Mouse (Mus musculus): ENCODE measurements at regions not wholly inside any gene's neighbourhood (a gene's known extent, or its start where the extent isn't known, plus 50 kb on each side); places are given as distances from the start of the nearest gene placed in this dataset.

GRCm38 (mm10) chr8:30522806-30523462 is 2905.6 kb upstream of the 5930422O12Rik start:
- Histone ChIP-seq H3K27ac (replicated peaks) (no peak overlapping the region), H3K36me3 (replicated peaks) (no peaks in the 10 kb centered on the region), H3K9me3 (no peaks in the 10 kb centered on the region), H3K27me3 (replicated peaks; ENCODE audit: low read depth, poor library complexity, severe bottlenecking) (no peaks in the 10 kb centered on the region), H3K4me3 (no peak overlapping the region), H3K4me1 (no peaks in the 10 kb centered on the region; the same call in 1 of the 2 replicates)
- DNase-seq (ENCODE audit: low spot score) = no peak
- 52% methylated on average over 10 of the region's 10 CpGs for WGBS

- no peak overlapping the region for H3K27ac ChIP-seq (replicated peaks)
- no peaks in the 10 kb centered on the region for H3K36me3 ChIP-seq (replicated peaks)
- H3K4me1 ChIP-seq = no peaks in the 10 kb centered on the region
- DNase-seq (ENCODE audit: low spot score) = no peak
- no peaks in the 10 kb centered on the region for H3K27me3 ChIP-seq (replicated peaks; ENCODE audit: low read depth, poor library complexity, severe bottlenecking)
- H3K9me3 ChIP-seq = no peaks in the 10 kb centered on the region
- WGBS = 57% methylated on average over 3 of the region's 3 CpGs
- no peak overlapping the region for H3K4me3 ChIP-seq
Observed at GRCm38 (mm10) chr8:30532862-30533500, 2895.5 kb upstream of the 5930422O12Rik start.

DNA sequence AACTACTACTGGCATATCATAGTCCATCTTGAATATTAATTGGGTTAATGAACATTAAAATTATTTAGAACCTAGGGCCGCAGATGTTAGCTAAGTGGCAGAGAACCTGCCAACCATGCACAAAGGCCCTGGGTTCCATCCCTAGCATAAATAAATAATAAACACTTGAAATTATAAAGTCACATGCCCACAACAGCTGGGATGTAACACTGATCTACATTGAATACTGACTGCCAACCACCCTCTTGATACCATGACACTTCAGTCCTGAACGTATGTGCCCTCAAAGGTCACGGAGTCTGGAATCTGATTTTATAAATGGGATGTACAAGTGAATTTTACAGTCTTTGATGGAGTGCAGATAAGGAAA is 2895.0 kb upstream of the 5930422O12Rik start:
- DNase-seq (ENCODE audit: low spot score) = no peak
- Histone ChIP-seq H3K36me3 (replicated peaks) (no peaks in the 10 kb centered on the region), H3K9me3 (no peaks in the 10 kb centered on the region), H3K27me3 (replicated peaks; ENCODE audit: low read depth, poor library complexity, severe bottlenecking) (no peaks in the 10 kb centered on the region), H3K27ac (replicated peaks) (no peak overlapping the region), H3K4me3 (no peak overlapping the region), H3K4me1 (no peaks in the 10 kb centered on the region)
- 86% methylated on average over 3 of the region's 3 CpGs for WGBS

- no peaks in the 10 kb centered on the region for H3K27me3 ChIP-seq (replicated peaks; ENCODE audit: low read depth, poor library complexity, severe bottlenecking)
- no peak overlapping the region for H3K4me3 ChIP-seq
- H3K9me3 ChIP-seq = no peaks in the 10 kb centered on the region
- no peaks in the 10 kb centered on the region for H3K36me3 ChIP-seq (replicated peaks)
- no peak for DNase-seq (ENCODE audit: low spot score)
- WGBS = 81% methylated on average over 3 of the region's 3 CpGs
- no peaks in the 10 kb centered on the region for H3K4me1 ChIP-seq
- no peak overlapping the region for H3K27ac ChIP-seq (replicated peaks)
Observed at GRCm38 (mm10) chr8:30535450-30535849, 2893.1 kb upstream of the 5930422O12Rik start.

DNA sequence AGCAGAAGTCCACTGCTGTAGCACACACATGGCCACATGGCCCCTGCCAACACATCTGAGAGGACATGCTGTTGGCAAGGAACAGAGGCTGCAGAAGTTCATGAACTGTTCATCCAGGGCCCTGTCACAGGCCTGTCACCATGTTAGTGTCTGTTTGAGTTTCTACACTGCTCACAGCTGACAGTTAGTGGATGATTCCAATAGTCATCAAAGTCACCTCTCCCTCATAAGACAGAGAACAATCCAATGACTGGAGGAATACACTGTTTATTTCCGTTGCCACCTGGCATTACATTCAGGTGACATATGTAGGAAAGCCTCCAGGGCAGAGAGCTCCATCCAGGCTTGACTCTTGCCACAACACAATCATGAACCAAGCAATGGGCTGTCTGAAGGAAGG is 2886.3 kb upstream of the 5930422O12Rik start:
- no peak for DNase-seq (ENCODE audit: low spot score)
- Histone ChIP-seq H3K27ac (replicated peaks) (no peak overlapping the region), H3K27me3 (replicated peaks; ENCODE audit: low read depth, poor library complexity, severe bottlenecking) (no peaks in the 10 kb centered on the region), H3K9me3 (no peaks in the 10 kb centered on the region), H3K36me3 (replicated peaks) (no peaks in the 10 kb centered on the region), H3K4me1 (no peaks in the 10 kb centered on the region), H3K4me3 (no peak overlapping the region)
- WGBS = 77% methylated on average over 1 of the region's 1 CpGs

DNA sequence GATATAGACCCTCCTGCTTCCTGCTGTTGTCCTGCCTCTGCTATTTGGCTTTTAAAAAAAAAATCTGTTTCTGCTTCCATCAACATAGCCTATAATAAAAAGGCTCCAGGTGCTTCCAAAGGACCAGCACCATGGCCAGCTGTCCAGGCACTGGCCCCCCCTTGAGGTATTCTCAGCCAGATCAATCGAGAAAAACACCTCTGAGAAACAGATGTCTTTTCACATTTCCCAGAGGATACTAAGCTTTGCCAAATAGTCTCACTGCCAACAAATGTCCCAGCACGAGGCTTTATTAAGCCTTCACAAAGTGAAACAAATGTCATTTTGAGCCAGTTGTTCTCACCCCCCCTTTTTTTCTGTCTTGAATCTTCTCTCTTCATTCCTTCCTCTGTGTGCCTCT is 2880.7 kb upstream of the 5930422O12Rik start:
- H3K9me3 ChIP-seq = no peaks in the 10 kb centered on the region
- DNase-seq (ENCODE audit: low spot score) = no peak
- WGBS = 50% methylated on average over 2 of the region's 2 CpGs

GRCm38 (mm10) chr8:30551051-30551450 is 2877.5 kb upstream of the 5930422O12Rik start:
- H3K4me3 ChIP-seq = no peak overlapping the region
- no peak overlapping the region for H3K27ac ChIP-seq (replicated peaks)
- H3K9me3 ChIP-seq = no peaks in the 10 kb centered on the region
- no peaks in the 10 kb centered on the region for H3K36me3 ChIP-seq (replicated peaks)
- H3K27me3 ChIP-seq (replicated peaks; ENCODE audit: low read depth, poor library complexity, severe bottlenecking) = no peaks in the 10 kb centered on the region
- 91% methylated on average over 1 of the region's 1 CpGs for WGBS
- DNase-seq (ENCODE audit: low spot score) = no peak
- H3K4me1 ChIP-seq = no peaks in the 10 kb centered on the region

More for the DNA sequence above, 2880.7 kb upstream of the 5930422O12Rik start:
- Histone ChIP-seq H3K27me3 (replicated peaks; ENCODE audit: low read depth, poor library complexity, severe bottlenecking) (no peaks in the 10 kb centered on the region), H3K4me1 (no peaks in the 10 kb centered on the region), H3K27ac (replicated peaks) (no peak overlapping the region), H3K4me3 (no peak overlapping the region), H3K36me3 (replicated peaks) (no peaks in the 10 kb centered on the region)

DNA sequence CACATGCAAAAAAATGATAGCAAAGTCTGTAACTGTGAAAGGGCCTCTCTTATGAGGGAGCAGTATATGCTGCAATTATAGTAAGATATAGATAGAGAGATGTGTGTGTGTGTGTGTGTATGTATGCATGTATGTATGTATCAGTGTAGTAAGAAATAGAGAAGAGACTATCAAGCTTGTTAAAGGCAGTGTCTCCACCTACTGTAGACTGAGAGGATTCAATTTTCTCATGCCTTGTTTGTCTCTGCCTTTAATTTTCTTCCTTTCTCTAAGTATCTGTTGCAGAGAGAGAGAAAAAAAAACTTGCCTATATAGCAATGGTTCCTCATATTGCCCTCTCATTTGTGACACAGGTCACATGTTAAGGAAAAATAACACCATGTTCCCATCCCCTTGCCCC is 2871.1 kb upstream of the 5930422O12Rik start:
- Histone ChIP-seq H3K4me1 (peaks cover 11% of the 10 kb centered on the region), H3K9me3 (no peaks in the 10 kb centered on the region), H3K27ac (replicated peaks) (no peak overlapping the region), H3K36me3 (replicated peaks) (no peaks in the 10 kb centered on the region), H3K4me3 (no peak overlapping the region), H3K27me3 (replicated peaks; ENCODE audit: low read depth, poor library complexity, severe bottlenecking) (no peaks in the 10 kb centered on the region)
- DNase-seq (ENCODE audit: low spot score) = no peak

GRCm38 (mm10) chr8:30561323-30562207 is 2866.9 kb upstream of the 5930422O12Rik start:
- no peaks in the 10 kb centered on the region for H3K27me3 ChIP-seq (replicated peaks; ENCODE audit: low read depth, poor library complexity, severe bottlenecking)
- no peaks in the 10 kb centered on the region for H3K9me3 ChIP-seq
- no peak overlapping the region for H3K4me3 ChIP-seq
- H3K36me3 ChIP-seq (replicated peaks) = no peaks in the 10 kb centered on the region
- WGBS = 57% methylated on average over 8 of the region's 8 CpGs
- peak; percentile 38 for DNase-seq (ENCODE audit: low spot score)
- H3K27ac ChIP-seq (replicated peaks) = no peak overlapping the region
- H3K4me1 ChIP-seq = peaks cover 11% of the 10 kb centered on the region

GRCm38 (mm10) chr8:30569799-30570198 is 2858.7 kb upstream of the 5930422O12Rik start:
- Histone ChIP-seq H3K27ac (replicated peaks) (no peak overlapping the region), H3K4me3 (no peak overlapping the region), H3K27me3 (replicated peaks; ENCODE audit: low read depth, poor library complexity, severe bottlenecking) (no peaks in the 10 kb centered on the region), H3K9me3 (no peaks in the 10 kb centered on the region), H3K36me3 (replicated peaks) (no peaks in the 10 kb centered on the region), H3K4me1 (0 out of 2 replicates have a peak, but pooled peaks cover 4% of the 10 kb centered on the region)
- no peak for DNase-seq (ENCODE audit: low spot score)
- 79% methylated on average over 3 of the region's 3 CpGs for WGBS

- Histone ChIP-seq H3K27ac (replicated peaks) (no peak overlapping the region), H3K4me1 (0 out of 2 replicates have a peak, but pooled peaks cover 4% of the 10 kb centered on the region)
- whole genome bisulfite sequencing = 64% methylated on average over 5 of the region's 5 CpGs
Observed at GRCm38 (mm10) chr8:30570547-30570946, 2858.0 kb upstream of the 5930422O12Rik start.

DNA sequence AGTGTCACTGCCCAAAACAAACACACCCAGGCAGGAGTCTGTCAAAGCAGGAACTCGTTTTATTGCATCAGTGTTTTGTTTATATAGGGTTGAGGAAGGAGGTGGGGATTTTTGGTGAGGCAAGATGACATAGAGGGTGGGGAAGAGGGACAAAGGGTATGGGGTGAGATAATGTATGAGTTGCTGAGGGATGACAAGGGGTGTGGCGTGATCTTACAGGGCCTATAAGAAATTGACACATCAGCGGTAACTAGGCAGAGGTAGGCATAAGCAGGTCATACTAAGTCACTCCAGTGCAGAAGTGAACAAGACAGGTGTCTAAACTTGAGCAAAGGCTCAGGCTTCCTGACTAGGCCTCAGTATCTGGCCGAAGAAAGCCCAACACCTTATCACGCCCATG is 2841.0 kb upstream of the 5930422O12Rik start:
- no peak overlapping the region for H3K27ac ChIP-seq (replicated peaks)
- no peak for DNase-seq (ENCODE audit: low spot score)
- H3K9me3 ChIP-seq = no peaks in the 10 kb centered on the region
- H3K36me3 ChIP-seq (replicated peaks) = no peaks in the 10 kb centered on the region
- H3K4me3 ChIP-seq = no peak overlapping the region
- H3K27me3 ChIP-seq (replicated peaks; ENCODE audit: low read depth, poor library complexity, severe bottlenecking) = no peaks in the 10 kb centered on the region
- no peaks in the 10 kb centered on the region for H3K4me1 ChIP-seq
- WGBS = 79% methylated on average over 5 of the region's 5 CpGs

More at GRCm38 (mm10) chr8:30570547-30570946, 2858.0 kb upstream of the 5930422O12Rik start:
- no peak overlapping the region for H3K4me3 ChIP-seq
- H3K36me3 ChIP-seq (replicated peaks) = no peaks in the 10 kb centered on the region
- H3K9me3 ChIP-seq = no peaks in the 10 kb centered on the region
- DNase-seq (ENCODE audit: low spot score) = no peak
- H3K27me3 ChIP-seq (replicated peaks; ENCODE audit: low read depth, poor library complexity, severe bottlenecking) = no peaks in the 10 kb centered on the region
